9 mouse cellular contexts compared by ENCODE assay signal in genomic region chr1:39936934-39937333, GRCm38 (mm10). TPM values are rescaled to one million over a fixed set of nuclear protein-coding genes. Genes with fewer than 3 reads are reported as not detected.
DNase-seq lines count a peak whose midpoint lies in the region; ATAC-seq and TF ChIP-seq lines count a peak whose summit lies in the region.
"Had no signal": no experiment of that assay in that cellular context is flagged by ENCODE, and none has a peak within 500 bp of the region (broad histone marks: within the 10 kb centered on the region; RNA-seq: fewer than 3 reads in every experiment).

No protein-coding gene starts in this region.

- H3K4me1 ChIP-seq in heart, embryonic 12.5 days (replicated peaks): peaks cover 95% of the 10 kb centered on the region
- peaks cover 91% of the 10 kb centered on the region for H3K4me1 ChIP-seq in heart, embryonic 10.5 days
- H3K4me1 ChIP-seq in thymus, adult 2 months (replicated peaks; ENCODE audit: control insufficient read depth, insufficient read depth, low read length): peaks cover 50% of the 10 kb centered on the region

- 51% methylated on average over 2 of the region's 2 CpGs for WGBS in heart, embryonic 12.5 days
- WGBS in heart, embryonic 10.5 days: 44% methylated on average over 2 of the region's 2 CpGs
- WGBS in thymus, adult 2 months: 94% methylated on average over 2 of the region's 2 CpGs

- H3K27ac ChIP-seq in heart, embryonic 12.5 days (ENCODE audit: poor library complexity, severe bottlenecking): no peak overlapping the region
- H3K27ac ChIP-seq in heart, embryonic 10.5 days: no peak overlapping the region
- peak overlapping the region; percentile 24; the same call in 1 of the 2 replicates for H3K27ac ChIP-seq in thymus, adult 2 months (ENCODE audit: control insufficient read depth, insufficient read depth, low read length)

- no peak for TF ChIP-seq POLR2A in thymus, adult 2 months (IDR thresholded peaks at IDR 0.05; ENCODE audit: control insufficient read depth, extremely low read depth, insufficient read depth, low read length, poor library complexity)

- no peak for DNase-seq in heart, embryonic 10.5 days (ENCODE audit: low spot score)
- peak; percentile 53 to 65 for DNase-seq in left cerebral cortex, adult 18-20 months (ENCODE audit: low spot score in 2 of 2)
- no peak for DNase-seq in left cerebral cortex, postnatal 10 days (ENCODE audit: extremely low spot score in 1 of 2, low spot score in 2 of 2)
- no peak for DNase-seq in thymus, adult 2 months
- DNase-seq in thymus, adult 18-20 months: no peak
- no peak for DNase-seq in gastrocnemius, postnatal 25 days
- no peak for DNase-seq in ovary, adult 18-20 months (ENCODE audit: low spot score)

- no peak for ATAC-seq in heart, embryonic 12.5 days (ENCODE audit: insufficient number of reproducible peaks, low FRiP score)

- no peak for TF ChIP-seq CTCF in thymus, adult 2 months (IDR thresholded peaks at IDR 0.05; ENCODE audit: borderline replicate concordance, control insufficient read depth, extremely low read depth, insufficient read depth, low read length, poor library complexity)

- H3K4me3 ChIP-seq in heart, embryonic 12.5 days: 0 out of 2 replicates have a peak overlapping the region, but pooled peaks have one; percentile 51
- no peak overlapping the region for H3K4me3 ChIP-seq in heart, embryonic 10.5 days
- H3K4me3 ChIP-seq in thymus, adult 2 months (ENCODE audit: control insufficient read depth, insufficient read depth, low read length): no peak overlapping the region

- H3K9ac ChIP-seq in heart, embryonic 12.5 days: no peak overlapping the region

- intact Hi-C loops in left cerebral cortex, postnatal 10 days (cut with DNase I): loop anchor here (5.0 kb wide), 1 partner anchor 35 kb away; the partner anchor contains the start of gene Map4k4

- H3K9me3 ChIP-seq in heart, embryonic 12.5 days (replicated peaks): no peaks in the 10 kb centered on the region
- H3K9me3 ChIP-seq in heart, embryonic 10.5 days: no peaks in the 10 kb centered on the region
- H3K9me3 ChIP-seq: forebrain, embryonic 13.5 days had no signal

- H3K36me3 ChIP-seq in heart, embryonic 12.5 days: 0 out of 2 replicates have a peak, but pooled peaks cover 8% of the 10 kb centered on the region
- no peaks in the 10 kb centered on the region for H3K36me3 ChIP-seq in heart, embryonic 10.5 days
- no peaks in the 10 kb centered on the region for H3K36me3 ChIP-seq in thymus, adult 2 months (ENCODE audit: control insufficient read depth, insufficient read depth, low read length)

- no peaks in the 10 kb centered on the region for H3K27me3 ChIP-seq in heart, embryonic 12.5 days (replicated peaks)
- H3K27me3 ChIP-seq in heart, embryonic 10.5 days (ENCODE audit: insufficient read depth, poor library complexity, severe bottlenecking): no peaks in the 10 kb centered on the region
- H3K27me3 ChIP-seq in thymus, adult 2 months (ENCODE audit: control insufficient read depth, insufficient read depth, low read length): no peaks in the 10 kb centered on the region
- H3K27me3 ChIP-seq: forebrain, embryonic 13.5 days had no signal

- H3K4me2 ChIP-seq in heart, embryonic 12.5 days: peak overlapping the region; percentile 85

RNA-seq across cellular contexts. Expression of gene Map4k4, which starts 36.2 kb away (rescaled TPM):
- 26.1 and 31.8 TPM in 2 replicates for polyA plus RNA-seq in heart, embryonic 12.5 days (2016; fragmentation: Nextera tagmentation; extraction: Ambion mirVana)
- 19.0 and 24.7 TPM in 2 replicates for polyA plus RNA-seq in heart, embryonic 10.5 days (2016; fragmentation: Nextera tagmentation; extraction: Ambion mirVana)
- 10 to 100 TPM; 87.1 to 95.0 TPM for total RNA-seq in left cerebral cortex, adult 18-20 months (2021)
- total RNA-seq in left cerebral cortex, postnatal 10 days (2021): 100 to 1,000 TPM; 181 to 198 TPM
- polyA plus RNA-seq in thymus, adult 2 months (2012; rRNA removed): 164 and 167 TPM in 2 replicates
- total RNA-seq in gastrocnemius, postnatal 25 days (2021): 10 to 100 TPM; 32.6 to 36.0 TPM

Comparison
In these comparisons a context has a peak if more than half of its experiments do, and no peak if none do; other contexts are left out.
1. DNase-seq: peak in left cerebral cortex, adult 18-20 months (2 of 2); none in heart, embryonic 10.5 days (single experiment), left cerebral cortex, postnatal 10 days (0 of 2), thymus, adult 2 months (single experiment), thymus, adult 18-20 months (0 of 2), gastrocnemius, postnatal 25 days (single experiment) and ovary, adult 18-20 months (single experiment).